Mouse (Mus musculus) lung, embryonic 14.5 days (tissue): ENCODE results near the gene Baiap2. TPM values are rescaled to one million over a fixed set of nuclear protein-coding genes. Genes with fewer than 3 reads are reported as not detected.

Experiments used
- ATAC-seq: fragments of 200-750 bp; cut with Nextera tagmentation; 2 replicates; pipeline ENCODE4 v1.8.0; 2017; ENCODE audit warnings: mild to moderate bottlenecking, moderate TSS enrichment, moderate library complexity; ENCODE audit not compliant: insufficient read depth
- DNase-seq: peaks from one replicate; pipeline ENCODE4 v3.0.0-alpha.2; 2015
- H3K27ac ChIP-seq: fragments of 300-500 bp; sonication (generic); 2 replicates; pipeline ENCODE4 v1.5.1; 2014; ENCODE audit warnings: low read depth, mild to moderate bottlenecking, moderate library complexity
- H3K27me3 ChIP-seq: fragments of 300-500 bp; sonication (generic); 2 replicates; pipeline ENCODE4 v1.6.1; 2014; ENCODE audit warnings: low read length, control low read depth; ENCODE audit not compliant: insufficient read depth
- H3K36me3 ChIP-seq: fragments of 300-500 bp; sonication (generic); 2 replicates; pipeline ENCODE4 v1.6.1; 2014; ENCODE audit warnings: control low read depth; ENCODE audit not compliant: insufficient read depth
- H3K4me1 ChIP-seq: fragments of 300-500 bp; sonication (generic); 2 replicates; pipeline ENCODE4 v1.6.1; 2014; ENCODE audit warnings: antibody characterized with exemption, control low read depth; ENCODE audit not compliant: insufficient read depth
- H3K4me2 ChIP-seq: fragments of 300-500 bp; sonication (generic); 2 replicates; pipeline ENCODE4 v1.6.1; 2014; ENCODE audit warnings: mild to moderate bottlenecking
- H3K4me3 ChIP-seq: fragments of 300-500 bp; sonication (generic); 2 replicates; pipeline ENCODE4 v1.5.1; 2014; ENCODE audit warnings: low read depth, low read length
- H3K9ac ChIP-seq: fragments of 300-500 bp; sonication (generic); 2 replicates; pipeline ENCODE4 v1.6.1; 2014
- H3K9me3 ChIP-seq: fragments of 300-500 bp; sonication (generic); 2 replicates; pipeline ENCODE4 v1.6.1; 2016; ENCODE audit warnings: low read depth, low read length, control low read depth
- CTCF ChIP-seq: IDR thresholded peaks from 2 replicates; pipeline ENCODE4 v1.5.1; 2016; ENCODE audit warnings: antibody characterized with exemption, low read depth
- WGBS: fragments of 180-500 bp; shearing (Covaris S2); extraction: QIAGEN DNeasy Blood & Tissue Kit; methylation state at CpG from one replicate; pipeline ENCODE4 v1.1.7; 2014; 5-methylcytosine and 5-hydroxymethylcytosine counted together
- polyA plus RNA-seq: library from polyadenylated mRNA; unstranded; fragments of >200 nt; fragmentation: Nextera tagmentation; extraction: Ambion mirVana; gene quantifications from 2 replicates; pipeline ENCODE4 v1.2.1, GENCODE M21; 2014

The Baiap2 gene
- polyA plus RNA-seq, 1 experiment from 2014 or later: 20.4 TPM

DNA sequence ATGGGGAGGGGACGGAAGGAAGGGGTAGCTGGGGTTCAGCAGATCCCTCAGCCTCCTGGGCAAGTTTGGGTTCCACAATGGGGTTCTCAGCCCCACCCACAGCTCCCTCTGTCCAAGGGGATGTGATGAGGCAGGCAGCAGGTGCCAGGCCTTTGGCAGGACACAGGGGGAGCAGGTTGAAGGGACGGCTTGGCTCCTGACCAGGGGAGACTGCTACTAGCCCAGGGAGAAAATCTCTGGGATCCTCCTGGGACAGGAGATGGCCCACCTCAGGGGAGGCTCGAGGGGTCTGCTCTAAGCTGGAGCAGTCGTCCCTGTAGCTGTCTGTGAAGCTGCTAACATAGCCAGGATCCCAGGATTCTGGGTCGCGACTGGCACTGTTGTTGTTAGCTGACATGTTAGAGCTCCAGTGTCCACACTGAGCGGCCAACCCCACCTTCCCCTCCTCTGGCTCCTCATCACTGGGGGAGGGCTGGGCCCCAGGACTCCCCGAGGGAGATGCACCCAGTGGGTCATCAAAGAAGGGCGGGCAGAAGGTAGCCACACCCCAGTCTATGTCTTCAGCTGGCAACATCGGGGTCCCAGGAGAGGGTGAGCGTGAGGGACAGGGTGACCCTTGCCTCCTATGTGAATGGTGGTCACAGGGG, 68.7 kb downstream of the Baiap2 start:
- Histone ChIP-seq H3K4me2 (peak overlapping the region; percentile 47; the same call in 1 of the 2 replicates), H3K9ac (0 out of 2 replicates have a peak overlapping the region, but pooled peaks have one; percentile 2)
- WGBS: 69% methylated on average over 11 of the region's 11 CpGs

DNA sequence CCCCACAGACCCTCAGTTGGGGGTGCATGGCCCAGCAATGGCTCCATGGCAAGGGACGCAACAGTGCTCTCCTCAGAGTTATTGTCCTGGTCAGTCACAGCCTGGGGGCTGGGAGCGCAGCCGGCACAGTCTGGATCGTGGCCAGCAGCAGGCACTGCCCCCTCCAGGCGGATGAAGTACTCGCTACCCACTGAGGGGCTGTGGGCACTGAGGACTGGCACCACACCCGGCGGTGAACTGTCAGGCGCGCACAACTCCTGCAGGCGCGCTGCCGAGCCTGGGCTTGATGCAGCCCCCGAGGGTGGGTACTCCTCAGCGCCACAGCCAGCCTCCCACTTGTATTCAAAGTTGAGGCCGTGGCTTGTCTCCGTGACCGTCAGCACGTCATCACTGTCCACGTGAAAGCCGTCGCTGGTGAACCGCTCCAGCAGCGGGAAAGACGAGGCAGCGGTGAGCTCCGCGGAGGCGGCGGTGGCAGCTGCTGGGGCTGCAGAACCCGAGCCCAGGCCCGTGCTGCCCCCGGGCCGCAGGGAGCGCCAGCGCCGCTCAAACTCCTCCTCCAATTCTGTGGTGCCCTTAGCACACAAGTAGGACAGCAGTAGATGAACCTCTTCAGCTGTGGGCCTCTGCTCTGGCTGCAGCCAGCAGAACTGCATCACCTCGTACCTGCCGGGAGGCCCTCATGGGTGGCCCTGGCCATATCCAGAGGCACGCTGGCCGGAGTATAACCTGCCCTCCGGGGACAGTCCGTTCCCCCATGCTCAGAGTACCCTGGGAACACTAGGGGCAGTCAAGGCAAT, 69.4 kb downstream of the Baiap2 start:
- H3K4me2 ChIP-seq: peak overlapping the region; percentile 47
- TF ChIP-seq CTCF: peak; percentile 58
- H3K27me3 ChIP-seq: peaks cover 10% of the 10 kb centered on the region; the same call in 1 of the 2 replicates
- H3K36me3 ChIP-seq: no peaks in the 10 kb centered on the region
- no peaks in the 10 kb centered on the region for H3K9me3 ChIP-seq
- no peak; the same call in 1 of the 2 replicates for ATAC-seq
- DNase-seq: peak; percentile 37
- 44% methylated on average over 43 of the region's 43 CpGs for WGBS
- peaks cover 4% of the 10 kb centered on the region; the same call in 1 of the 2 replicates for H3K4me1 ChIP-seq
- H3K9ac ChIP-seq: 0 out of 2 replicates have a peak overlapping the region, but pooled peaks have one; percentile 2
- H3K4me3 ChIP-seq: peak overlapping the region; percentile 9; the same call in 1 of the 2 replicates
- H3K27ac ChIP-seq: no peak overlapping the region

More for the DNA sequence above, 68.7 kb downstream of the Baiap2 start:
- ATAC-seq (no peak), DNase-seq (no peak)
- no peak overlapping the region for H3K4me3 ChIP-seq
- H3K4me1 ChIP-seq: peaks cover 4% of the 10 kb centered on the region; the same call in 1 of the 2 replicates
- TF ChIP-seq CTCF: no peak
- no peaks in the 10 kb centered on the region for H3K9me3 ChIP-seq
- no peaks in the 10 kb centered on the region for H3K36me3 ChIP-seq
- no peak overlapping the region for H3K27ac ChIP-seq
- H3K27me3 ChIP-seq: peaks cover 10% of the 10 kb centered on the region; the same call in 1 of the 2 replicates

DNA sequence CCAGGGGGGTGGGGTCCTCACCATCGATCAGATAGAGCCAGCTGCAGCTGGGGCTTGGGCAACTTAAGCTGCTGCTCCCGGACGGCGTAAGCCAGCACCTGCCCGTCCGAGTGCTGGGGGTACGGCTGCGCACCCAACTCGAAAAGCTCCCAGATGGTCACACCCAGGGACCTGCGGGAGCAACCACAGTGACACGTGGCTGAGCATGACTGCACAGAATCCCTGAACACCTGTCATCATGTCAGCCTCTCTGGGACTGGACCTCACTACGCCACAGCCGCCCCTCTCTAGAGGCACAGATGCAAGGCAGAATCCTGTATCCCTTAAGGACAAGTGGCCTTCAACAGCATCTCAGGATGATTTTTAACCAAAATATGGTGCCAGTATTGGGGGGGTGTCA, 70.1 kb downstream of the Baiap2 start:
- Histone ChIP-seq H3K9ac (no peak overlapping the region), H3K9me3 (no peaks in the 10 kb centered on the region), H3K27ac (no peak overlapping the region), H3K4me3 (no peak overlapping the region), H3K4me2 (no peak overlapping the region), H3K4me1 (peaks cover 4% of the 10 kb centered on the region; the same call in 1 of the 2 replicates), H3K36me3 (no peaks in the 10 kb centered on the region), H3K27me3 (peaks cover 10% of the 10 kb centered on the region; the same call in 1 of the 2 replicates)
- no peak; the same call in 1 of the 2 replicates for ATAC-seq
- no peak for TF ChIP-seq CTCF
- 70% methylated on average over 13 of the region's 13 CpGs for WGBS
- DNase-seq: no peak

DNA sequence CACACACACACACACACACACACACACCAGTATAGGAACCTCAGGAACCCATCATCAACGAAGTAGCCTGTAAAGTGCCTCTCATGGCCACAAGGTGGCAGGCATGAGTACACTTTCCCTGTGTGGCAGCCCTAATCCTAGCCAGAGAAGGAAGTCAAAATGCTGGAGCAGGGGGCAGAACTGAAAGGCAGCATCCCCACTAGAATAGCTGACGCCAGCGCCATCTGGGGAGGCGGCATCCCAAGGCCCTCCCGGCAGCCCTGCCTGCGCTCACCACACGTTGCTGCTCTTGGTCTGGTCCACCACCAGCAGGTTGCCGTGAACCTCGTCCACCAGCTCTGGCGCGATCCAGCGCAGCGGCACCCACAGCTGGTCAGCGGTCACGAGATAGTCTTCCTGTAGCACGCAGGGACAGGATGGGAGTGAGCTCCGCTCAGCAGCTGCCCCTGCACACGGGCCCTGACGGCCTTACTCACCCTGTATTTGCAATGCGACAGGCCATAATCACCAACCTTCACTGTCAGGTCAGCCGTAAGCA, 70.7 kb downstream of the Baiap2 start:
- Histone ChIP-seq H3K36me3 (no peaks in the 10 kb centered on the region), H3K27me3 (peaks cover 10% of the 10 kb centered on the region; the same call in 1 of the 2 replicates), H3K4me2 (peak overlapping the region; percentile 67), H3K9ac (peak overlapping the region; percentile 35; the same call in 1 of the 2 replicates), H3K4me1 (peaks cover 4% of the 10 kb centered on the region; the same call in 1 of the 2 replicates), H3K4me3 (peak overlapping the region; percentile 31), H3K9me3 (no peaks in the 10 kb centered on the region), H3K27ac (no peak overlapping the region)
- ATAC-seq (peak; percentile 81), DNase-seq (peak; percentile 94)
- TF ChIP-seq CTCF: peak; percentile 96
- WGBS: 10% methylated on average over 21 of the region's 21 CpGs

DNA sequence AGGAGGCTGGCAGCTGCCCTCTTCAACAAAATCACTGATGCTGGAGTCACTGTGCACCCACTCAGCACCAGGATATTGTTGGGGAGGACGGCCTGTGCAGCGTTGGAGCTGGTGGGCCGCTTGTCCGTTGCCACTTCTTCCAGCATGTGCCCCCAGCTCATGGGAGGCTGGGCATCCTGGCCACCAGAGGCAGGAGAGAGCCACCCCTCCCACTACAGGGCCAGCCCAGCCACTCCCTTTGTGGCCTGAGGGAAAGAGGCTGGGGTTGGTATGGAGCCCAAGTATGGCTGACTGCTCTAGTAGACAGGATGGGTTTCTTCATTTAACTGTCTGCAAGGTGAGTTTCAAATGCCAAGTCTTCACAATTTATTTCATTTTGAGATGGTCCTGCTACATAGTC, 72.2 kb downstream of the Baiap2 start:
- no peak overlapping the region for H3K4me2 ChIP-seq
- 90% methylated on average over 4 of the region's 4 CpGs for WGBS
- H3K4me1 ChIP-seq: peaks cover 4% of the 10 kb centered on the region; the same call in 1 of the 2 replicates
- H3K4me3 ChIP-seq: no peak overlapping the region
- H3K9ac ChIP-seq: no peak overlapping the region
- ATAC-seq: no peak
- H3K27me3 ChIP-seq: peaks cover 10% of the 10 kb centered on the region; the same call in 1 of the 2 replicates
- H3K9me3 ChIP-seq: no peaks in the 10 kb centered on the region
- H3K36me3 ChIP-seq: no peaks in the 10 kb centered on the region
- H3K27ac ChIP-seq: no peak overlapping the region
- DNase-seq: no peak
- TF ChIP-seq CTCF: peak; percentile 8; the same call in 1 of the 2 replicates

DNA sequence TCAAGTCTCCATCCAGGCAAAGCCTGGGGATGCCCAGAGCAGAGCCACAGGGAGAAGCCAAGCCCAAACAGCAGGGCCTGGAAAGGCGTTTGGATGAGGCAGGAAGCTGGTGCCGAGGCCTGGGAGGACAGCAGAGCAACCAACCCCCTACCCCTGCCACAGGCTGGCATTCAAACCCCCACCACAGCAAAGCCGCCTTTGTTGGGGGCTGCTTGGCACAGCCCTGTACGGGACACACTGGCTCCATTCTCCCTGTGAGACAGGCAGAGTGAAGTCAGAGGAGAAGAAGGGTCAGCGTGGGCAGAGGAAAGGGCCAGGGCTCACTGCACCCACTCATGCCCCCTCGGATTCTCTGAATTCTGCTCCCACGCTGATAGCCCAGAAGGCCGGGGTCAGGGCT, 74.4 kb downstream of the Baiap2 start:
- peaks cover 4% of the 10 kb centered on the region; the same call in 1 of the 2 replicates for H3K27me3 ChIP-seq
- H3K36me3 ChIP-seq: no peaks in the 10 kb centered on the region
- no peak for DNase-seq
- no peak for ATAC-seq
- no peak overlapping the region for H3K4me2 ChIP-seq
- H3K9ac ChIP-seq: no peak overlapping the region
- no peak overlapping the region for H3K4me3 ChIP-seq
- no peak overlapping the region for H3K27ac ChIP-seq
- 78% methylated on average over 8 of the region's 8 CpGs for WGBS
- TF ChIP-seq CTCF: no peak
- H3K9me3 ChIP-seq: no peaks in the 10 kb centered on the region
- peaks cover 4% of the 10 kb centered on the region; the same call in 1 of the 2 replicates for H3K4me1 ChIP-seq
